Mouse (Mus musculus) urinary bladder, postnatal 36 days (tissue): ENCODE results near the gene Fthl17c.
"Not testable (repeated sequence)": the region's sequence is repeated elsewhere in the genome, so short reads cannot be mapped to it uniquely, and the experiment has no call there.

Source experiments
- DNase-seq, 2 experiments: peaks; one replicate each; pipeline ENCODE4 v3.0.0; 2022; ENCODE audit warnings: low spot score in 2 of 2, mixed read lengths in 1 of 2

Gene Fthl17c

GRCm38 (mm10) chrX:8976459-8976858 is at the start of gene Fthl17c:
Gene Fthl17c (minus strand): TSS chrX:8976559.
- DNase-seq = not testable (repeated sequence)

DNA sequence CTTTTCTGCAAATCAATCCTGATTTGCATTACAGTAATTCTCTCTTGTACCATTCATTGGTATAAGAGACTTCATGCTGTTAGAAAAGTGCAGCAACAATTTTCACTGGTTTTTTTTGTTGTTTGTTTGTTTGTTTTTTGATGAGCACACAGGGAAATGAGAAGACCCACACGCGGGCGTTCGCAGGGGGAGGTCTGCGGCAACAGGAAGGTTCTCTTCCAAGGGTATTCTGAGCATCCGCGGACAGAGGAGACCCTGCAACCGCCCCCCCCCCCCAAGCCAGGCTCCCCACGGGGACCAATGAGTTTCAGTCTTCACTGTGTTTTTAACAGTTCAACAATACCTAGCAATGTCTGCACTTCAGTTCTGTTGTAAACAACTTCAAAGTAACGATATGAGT is 43.1 kb upstream of the Fthl17c start:
- DNase-seq = no peak

- no peak for DNase-seq
Measured at GRCm38 (mm10) chrX:9016079-9016478, 39.7 kb upstream of the Fthl17c start.

DNA sequence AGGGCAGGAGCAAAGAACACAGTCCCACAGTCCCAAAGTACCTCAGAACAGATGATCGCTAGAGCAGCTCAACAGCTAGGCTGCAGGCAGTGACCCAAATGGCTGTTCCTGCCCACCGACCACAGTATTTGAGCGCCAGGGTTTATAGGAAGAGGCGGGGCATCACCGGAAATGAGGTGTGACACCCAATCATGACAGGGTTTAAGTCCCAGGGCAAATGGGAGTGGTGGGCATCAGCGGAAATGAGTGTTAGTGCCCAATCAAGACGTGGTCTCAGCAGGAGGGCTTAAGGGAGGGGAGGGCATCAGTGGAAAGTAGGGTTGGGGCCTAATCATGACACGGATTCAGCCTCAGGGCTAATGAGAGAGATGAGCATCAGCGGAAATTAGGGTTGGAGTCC is 10.3 kb upstream of the Fthl17c start, which contains the start of gene Fthl17d:
Gene Fthl17d (minus strand): TSS at position 101 of the 400 bp plus-strand sequence.
- not testable (repeated sequence) for DNase-seq

DNA sequence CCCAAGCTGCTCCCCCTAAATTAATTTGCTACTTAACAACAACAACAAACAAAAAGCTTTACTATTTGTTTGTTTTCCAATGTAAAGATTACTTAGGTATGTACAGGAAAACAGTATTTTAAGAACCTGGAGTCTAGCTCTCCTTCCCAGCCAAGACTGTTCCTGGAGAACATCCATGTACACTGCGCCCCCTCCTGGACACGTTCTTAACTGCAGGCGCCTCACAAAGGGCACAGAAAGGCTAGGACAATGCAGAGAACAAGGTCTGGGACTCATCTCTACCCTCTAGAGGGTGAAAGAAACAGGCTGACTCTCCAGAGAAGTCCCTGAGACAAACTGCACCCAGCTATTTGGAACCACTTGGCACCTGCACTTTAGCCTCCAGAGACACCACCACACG is 11.7 kb downstream of the Fthl17c start:
- DNase-seq = not testable (repeated sequence)

DNA sequence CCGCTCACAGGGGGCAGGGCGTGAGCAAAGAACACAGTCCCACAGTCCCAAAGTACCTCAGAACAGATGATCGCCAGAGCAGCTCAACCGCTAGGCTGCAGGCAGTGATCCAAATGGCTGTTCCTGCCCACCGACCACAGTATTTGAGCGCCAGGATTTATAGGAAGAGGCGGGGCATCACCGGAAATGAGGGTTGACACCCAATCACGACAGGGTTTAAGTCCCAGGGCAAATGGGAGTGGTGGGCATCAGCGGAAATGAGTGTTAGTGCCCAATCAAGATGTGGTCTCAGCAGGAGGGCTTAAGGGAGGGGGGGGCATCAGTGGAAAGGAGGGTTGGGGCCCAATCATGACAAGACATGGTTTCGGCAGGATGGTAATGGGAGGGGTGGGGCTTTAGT is 13.5 kb downstream of the Fthl17c start, which contains the start of gene Fthl17b:
Gene Fthl17b (minus strand): TSS at position 101 of the 400 bp plus-strand sequence.
- not testable (repeated sequence) for DNase-seq

DNA sequence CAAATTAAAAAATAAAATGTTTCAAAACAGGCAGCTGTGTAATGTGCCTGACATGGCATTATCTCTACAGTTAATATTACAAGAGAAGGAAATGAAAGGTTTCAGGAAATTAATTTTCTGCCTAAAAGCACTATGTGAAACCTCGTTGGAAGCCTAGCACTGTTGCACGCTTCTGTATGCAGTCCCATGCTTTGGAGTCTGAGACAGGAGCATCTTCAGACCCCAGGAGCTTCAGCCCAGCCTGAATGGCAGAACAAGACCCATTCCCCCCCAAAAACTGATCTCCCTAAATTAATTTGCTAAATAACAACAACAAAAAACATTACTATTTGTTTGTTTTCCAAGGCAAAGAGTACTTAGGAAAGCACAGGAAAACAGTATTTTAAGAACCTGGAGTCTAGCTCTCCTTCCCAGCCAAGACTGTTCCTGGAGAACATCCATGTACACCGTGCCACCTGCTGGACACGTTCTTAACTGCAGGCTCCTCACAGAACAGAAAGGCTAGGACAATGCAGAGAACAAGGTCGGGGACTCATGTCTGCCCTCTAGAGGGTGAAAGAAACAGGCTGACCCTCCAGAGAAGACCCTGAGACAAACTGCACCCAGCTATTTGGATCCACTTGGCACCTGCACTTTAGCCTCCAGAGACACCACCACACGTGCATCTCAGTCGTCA is 28.1 kb downstream of the Fthl17c start:
- peak; percentile 54 to 80 for DNase-seq

DNA sequence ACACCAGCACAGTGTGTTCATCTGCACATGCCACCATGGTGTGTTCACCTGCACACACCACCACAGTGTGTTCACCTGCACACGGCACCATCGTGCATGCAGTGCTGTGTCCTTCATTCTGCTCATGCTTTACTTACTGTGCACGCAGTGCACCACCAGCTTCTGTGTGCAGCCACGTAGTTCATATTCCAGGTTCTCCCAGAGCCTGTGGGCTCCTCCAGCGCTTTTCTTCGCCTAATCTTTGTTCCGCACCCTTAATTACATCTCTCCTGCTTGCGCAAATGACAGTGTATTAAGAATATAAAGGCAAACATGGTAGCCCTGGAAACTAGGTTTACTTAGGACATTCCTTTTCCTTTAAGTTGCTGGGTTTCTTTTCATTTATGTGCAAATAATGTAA is 32.3 kb downstream of the Fthl17c start:
- no peak for DNase-seq

DNA sequence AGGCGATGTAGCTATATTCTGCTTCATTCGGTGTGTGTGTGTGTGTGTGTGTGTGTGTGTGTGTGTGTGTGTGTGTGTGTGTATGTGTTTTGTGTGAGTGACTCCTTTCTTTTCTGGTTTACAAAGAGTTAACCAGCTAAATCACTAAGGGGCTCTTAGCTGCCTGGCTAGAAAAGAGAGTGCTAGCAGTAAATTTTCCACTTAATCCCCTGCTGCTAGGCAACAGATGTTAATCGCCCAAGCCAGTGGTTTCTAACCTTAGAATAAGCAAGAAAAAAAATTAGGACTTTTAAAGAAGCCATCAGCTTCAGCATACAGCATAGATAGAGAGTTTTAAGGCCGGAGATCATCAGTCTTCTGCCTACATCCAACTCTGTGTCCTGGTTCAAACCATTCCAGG is 49.1 kb downstream of the Fthl17c start:
- DNase-seq = no peak
